Mouse (Mus musculus) brain, embryonic 18.5 days (tissue): ENCODE measurements around the gene Wdr91.

Source experiments
- DNase-seq: peaks from one replicate; pipeline ENCODE4 v3.0.0-alpha.2; 2012; ENCODE audit warnings: low read depth, low spot score

Wdr91 gene

DNA sequence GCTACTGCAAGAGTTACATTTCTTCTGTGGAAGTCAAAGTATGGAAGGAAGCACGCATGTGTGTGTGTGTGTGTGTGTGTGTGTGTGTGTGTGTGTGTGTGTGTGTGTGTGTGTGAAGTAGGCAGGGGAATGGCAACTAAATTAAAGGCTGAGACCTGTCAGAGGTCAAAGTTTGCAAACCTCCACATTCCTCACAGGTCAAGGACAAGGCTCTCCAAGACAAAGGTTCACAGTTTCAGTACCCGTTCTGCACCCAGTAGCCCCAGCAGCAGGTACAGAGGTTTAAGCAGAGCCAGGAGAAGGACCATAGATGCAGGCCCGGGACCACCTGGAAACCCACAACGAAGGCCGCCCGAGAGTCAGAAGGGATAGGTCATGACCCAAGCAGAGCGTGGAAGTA is 8.5 kb upstream of the Wdr91 start:
- no peak for DNase-seq

DNA sequence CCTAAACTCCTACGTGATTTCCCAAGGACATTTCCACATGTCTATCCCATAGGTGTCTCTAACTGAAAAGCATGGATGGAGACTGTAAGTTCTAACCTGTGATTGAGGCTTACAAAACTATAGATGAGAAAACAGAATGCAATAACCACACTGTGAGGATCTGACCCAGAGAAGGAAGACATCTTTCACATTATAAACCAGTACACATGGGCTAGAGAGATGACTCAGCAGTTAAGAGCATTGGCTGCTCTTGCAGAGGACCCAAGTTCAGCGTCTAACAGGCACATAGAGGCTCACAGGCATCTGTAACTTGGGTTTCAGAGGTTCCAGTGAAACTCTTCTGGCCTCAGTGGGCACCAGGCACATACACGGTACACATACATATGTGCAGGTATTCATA is 3.8 kb upstream of the Wdr91 start:
- DNase-seq = no peak

DNA sequence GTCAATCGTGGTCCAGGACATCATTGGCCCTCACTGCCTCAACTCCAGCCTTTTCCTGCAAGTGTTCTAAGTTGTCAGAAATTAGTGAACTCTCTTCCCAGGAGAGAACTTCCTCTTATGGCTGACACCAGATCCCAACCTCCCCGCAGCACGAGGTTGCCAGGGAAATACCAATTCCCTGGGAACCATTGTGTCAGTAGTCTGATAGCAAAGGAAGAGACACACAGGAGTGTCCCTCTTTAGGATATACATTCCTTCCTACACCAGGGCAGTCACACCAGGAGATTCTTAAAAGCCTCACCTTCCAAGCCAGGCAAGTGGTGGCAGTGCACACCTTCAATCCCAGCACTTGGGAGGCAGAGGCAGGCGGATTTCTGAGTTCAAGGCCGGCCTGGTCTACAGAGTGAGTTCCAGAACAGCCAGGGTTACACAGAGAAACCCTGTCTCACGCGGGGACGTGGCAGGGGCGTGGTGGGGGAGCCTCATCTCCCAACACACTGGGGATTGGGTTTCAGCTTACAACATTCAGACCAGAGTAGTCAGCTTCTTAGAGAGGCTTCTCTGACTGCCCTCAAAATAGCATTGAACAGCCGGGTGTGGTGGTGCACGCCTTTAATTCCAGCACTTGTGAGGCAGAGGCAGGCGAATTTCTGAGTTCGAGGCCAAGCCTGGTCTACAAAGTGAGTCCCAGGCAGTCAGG is 2.8 kb upstream of the Wdr91 start:
- DNase-seq = no peak

DNA sequence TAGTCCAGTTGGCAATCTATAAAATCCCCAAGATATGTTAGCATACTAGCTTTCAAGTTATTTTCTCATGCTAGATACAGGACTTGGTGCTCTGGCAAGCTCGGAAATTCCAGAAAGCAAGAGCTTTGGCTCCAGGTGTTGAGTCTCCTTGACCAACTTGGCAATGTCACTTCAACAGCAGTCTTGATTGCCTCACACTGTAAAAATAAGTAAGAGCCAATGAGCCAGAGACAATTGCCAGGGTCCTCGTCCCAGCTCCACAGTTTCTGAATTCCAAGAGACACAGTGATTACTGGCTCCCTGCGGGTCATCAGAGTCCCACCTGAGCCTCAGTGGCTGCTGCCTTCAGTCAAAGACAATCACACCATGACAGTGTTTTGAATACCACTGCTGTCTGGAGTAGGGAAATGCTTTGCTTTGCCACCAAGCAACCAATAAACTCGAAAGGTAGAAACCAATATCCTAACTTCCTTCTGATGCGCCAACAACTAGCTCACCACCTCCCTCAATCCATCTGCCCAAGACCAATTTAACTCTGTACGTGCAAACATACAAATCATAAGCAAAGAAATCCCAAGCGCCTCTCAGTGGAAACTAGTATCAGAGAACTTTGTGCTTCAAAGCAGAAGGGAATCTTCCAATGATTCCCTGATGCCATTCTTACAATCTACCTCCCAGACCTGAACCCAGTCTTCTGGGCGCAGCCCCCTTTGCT is 888 bp downstream of the Wdr91 start:
- no peak for DNase-seq

DNA sequence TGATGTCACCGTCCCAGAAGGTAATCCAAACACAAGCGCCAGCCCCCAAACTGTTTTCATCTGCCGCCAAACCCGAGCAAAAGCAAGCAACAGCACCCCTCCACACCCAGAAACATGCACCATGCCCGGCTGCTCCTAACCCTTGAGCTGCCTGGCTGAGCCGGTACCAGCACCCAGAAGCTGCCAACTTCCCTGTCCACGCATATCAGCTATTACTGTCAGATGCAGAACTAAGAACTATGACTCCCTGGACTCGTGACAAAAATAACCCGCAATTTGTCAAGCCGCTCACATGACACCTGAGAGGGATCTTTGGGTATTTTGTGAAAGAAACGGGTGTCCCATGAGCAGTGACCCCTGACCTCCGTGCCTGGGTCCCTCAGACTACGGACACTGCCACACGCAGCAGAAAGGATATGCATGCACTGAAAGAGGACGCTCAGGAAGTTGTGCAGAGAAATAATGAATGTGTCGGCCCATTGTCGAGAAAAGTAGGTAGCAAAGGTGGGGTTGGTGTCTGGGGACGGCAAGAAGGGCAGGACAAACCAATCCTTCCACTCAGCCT is 2.9 kb downstream of the Wdr91 start:
- DNase-seq = no peak

DNA sequence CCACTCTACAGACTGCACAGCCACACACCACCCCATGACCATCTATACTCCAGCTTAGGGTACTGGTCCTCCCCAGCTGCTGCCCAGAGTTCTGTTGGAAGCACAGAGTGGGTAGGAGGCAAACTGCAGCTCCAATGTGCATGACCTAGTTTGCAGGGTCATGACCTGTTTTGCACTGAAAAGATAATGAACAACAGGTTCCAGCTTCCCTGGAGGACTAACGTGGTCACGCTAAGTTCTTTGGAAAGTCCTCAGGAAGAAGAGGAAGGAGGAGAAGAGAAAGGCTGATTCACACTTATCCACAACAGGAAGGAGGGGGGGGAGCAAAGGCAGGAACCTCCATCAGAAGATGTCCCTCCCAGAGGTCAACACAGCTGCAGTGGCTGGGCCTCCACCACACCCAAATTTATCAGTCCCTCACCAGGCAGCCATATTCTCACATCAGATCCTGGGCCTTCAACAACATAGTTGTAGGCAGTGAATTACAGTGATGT is 3.5 kb downstream of the Wdr91 start:
- DNase-seq = no peak

DNA sequence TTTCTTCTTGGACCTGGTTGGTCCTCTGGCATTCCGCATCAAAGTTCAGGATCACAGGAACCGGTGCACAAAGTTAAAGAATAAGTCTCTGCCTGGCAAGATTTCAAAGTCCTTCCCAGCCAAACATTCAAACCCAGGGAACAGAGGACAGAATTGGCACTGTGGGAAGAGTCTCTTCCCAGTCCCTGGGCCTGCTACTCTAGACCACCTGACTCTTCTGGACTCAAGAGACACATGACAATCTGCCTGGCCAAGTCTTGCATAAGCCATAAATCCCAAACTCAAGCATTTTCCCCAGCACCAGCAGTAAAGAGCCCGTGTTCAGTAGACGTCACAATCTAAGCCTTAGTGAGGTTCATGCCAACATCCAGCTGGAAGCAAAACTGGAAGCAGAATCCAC is 4.0 kb downstream of the Wdr91 start:
- no peak for DNase-seq

DNA sequence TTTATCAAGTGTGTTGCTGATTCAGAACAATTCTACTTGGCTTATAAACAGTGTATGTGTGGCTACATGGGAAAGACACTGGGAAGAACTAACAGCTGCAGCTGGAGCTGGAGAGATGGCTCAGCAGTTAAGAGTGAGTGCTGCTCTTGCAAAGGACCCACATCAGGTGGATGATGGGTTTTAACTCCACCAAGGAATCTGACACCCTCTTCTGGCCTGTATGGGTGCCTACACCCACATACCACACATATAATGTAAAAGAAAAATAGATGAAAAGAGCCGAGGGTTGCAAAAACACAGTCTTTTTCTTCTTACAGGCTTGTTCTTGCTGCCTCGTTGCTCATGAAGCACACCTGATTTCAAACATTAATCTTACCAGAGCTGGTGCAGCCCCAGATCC is 4.6 kb downstream of the Wdr91 start:
- no peak for DNase-seq

DNA sequence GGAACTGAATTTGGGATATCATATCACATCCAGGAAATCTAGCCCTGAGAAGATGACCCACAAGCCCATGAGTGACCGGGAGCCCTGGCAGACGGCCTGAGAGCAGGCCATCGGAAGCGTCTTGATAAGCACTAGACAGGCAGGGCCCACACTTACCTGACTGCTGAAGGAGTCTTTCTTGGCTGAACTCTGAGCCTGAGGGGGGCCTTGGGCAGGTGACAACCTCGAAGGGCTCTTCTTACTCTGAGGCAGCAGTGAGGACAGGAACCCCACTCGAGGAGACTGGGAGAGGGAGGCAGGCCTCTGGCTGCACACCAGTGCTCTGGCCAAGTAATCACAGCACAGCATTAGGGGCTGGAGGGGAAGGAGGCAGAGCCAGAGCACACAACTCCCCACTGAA is 6.3 kb downstream of the Wdr91 start:
- DNase-seq = no peak

DNA sequence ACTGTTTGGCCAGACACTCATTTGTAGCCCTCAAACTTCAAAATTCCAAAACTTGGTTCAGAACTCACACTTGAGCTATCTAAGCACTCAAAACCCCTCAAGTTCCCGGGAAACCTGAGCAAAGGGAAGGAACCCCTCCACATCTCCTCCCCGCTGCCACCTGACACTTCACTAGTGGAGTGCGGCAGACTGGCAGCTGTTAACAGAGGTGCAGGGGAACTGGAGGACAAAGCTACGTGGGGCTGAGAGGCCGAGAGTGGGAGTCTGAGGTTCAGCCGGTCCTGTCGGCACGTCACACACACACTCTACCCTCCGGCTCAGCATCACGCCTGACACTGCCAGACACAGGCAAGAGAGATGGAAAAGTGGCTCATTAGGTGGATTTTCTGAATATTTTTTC is 6.8 kb downstream of the Wdr91 start:
- DNase-seq = no peak

DNA sequence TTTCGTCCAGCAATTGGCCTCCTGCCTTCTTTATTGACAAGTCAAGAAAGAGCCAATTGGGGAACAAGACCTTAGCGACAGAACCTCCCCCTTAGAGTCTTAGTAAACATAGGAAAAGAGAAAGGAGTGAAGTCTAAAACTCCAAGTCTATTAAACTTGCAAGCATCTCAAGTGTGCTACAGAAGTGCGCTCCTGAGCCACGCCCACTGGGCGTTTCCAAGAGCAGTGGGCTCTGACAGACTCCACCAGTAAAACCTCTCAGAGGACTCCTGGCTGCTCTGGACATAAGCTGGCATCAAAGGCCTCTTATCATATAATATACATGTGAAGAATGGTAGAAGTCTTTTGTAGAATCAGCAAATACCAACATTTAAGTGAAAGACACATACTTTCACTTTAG is 7.2 kb downstream of the Wdr91 start:
- DNase-seq = no peak

DNA sequence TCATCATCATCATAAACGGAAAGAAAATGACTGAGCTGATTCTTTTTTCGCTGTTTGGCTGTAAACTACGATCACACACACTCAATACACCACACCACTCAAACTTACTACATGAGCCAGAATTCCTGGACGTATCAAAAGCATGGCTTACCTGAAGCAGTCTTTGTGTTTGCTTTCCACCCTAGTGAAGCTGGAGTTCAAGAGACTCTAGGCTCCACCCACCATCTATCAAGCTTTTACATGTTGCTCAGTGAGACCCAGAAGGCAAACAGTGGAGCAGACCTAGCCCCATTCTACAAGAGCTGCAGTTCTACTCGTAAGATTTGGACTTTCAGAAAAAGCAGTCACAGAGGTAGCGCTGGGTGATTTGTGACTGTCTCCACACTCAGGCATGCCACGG is 8.1 kb downstream of the Wdr91 start:
- no peak for DNase-seq

DNA sequence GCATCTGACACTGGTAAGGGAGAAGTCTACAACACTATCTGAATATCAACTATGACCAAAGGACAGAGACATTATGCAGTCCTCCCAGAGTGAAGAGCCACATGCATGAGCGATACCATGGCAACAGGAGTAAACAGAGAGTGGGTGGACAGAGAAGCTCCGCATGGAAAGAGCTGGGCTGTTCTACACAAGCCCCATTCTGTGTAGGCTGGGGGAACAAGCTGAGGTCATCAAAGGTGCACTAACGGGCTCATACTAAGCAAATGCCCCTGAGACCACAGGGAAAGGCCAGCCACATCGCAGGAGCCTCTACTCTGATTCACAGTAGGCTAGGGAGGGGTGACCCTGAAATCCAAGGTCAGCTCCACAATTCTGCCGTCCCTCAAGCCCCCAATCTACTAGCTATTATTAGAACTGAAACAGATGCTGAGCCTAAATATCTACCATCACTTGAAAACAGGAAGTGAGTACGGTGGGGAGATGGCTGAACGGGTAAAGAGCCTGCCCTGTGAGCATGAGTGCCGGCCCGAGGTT is 8.7 kb downstream of the Wdr91 start:
- no peak for DNase-seq

DNA sequence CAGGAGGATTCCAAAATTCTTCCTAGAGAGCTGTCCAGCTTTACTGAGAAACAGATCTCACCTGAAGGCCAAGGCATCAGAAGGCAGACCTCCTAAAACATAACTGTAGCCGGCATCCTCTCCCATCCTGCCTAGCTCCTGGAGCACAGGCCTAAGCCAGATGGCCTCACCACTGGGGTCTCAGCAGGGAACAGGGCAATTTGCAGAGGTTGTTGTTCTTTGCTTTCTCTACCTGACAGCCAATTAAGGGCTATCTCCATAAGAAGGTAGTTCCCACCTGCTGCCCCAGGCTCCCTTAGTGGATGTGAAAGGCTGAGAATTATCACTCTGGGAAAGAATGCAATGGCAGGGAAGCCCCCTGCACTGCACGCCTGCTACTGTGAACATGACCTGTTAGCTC is 9.7 kb downstream of the Wdr91 start:
- DNase-seq = no peak

DNA sequence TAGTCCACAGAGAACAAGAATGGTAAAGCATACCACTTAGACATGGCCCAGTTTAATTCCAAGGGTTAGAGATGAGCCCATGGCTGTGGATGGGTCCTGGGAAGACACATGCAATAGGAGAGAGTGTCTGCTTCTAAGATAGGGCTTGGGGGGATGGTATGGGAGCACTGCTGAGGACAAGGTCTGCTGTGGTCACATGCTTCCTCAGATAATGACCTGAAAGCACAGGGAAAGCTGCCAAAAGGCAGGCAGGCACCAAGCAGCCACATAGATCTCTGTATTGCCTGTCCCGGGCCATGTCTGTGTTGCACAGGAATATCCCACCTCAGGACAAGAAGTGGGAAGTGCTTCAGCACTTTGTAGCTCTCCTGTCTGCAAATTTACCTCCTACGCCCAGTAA is 11.5 kb downstream of the Wdr91 start:
- no peak for DNase-seq

DNA sequence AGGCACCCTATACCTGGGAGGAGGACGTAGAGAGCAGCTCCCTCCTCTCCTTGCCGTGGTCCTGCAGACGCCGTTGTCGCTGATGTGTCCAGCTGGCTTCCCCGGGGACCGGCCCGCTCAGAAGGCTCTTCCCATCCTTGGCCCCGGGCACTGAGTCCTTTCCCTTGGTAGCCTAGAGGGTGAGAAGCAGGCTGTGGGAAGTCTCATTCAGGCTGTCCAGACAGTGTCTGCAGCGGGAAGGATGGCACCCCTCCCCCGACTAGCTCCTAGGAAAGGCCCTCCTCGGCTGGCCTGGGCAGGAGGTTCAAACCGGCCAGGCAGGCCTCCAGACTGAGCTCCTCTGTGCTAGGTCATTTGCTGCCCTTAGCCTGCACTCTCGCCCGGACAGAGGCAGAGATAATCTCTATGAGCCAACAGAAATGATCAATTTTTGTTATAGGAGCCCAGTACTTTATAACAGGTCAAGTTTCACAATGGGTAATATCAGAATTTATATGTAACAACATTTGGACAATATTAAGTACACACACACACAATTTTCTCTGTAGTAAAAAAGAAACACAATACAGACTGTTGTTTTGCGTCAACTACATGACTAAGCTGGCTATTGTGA is 14.4 kb downstream of the Wdr91 start:
- no peak for DNase-seq

DNA sequence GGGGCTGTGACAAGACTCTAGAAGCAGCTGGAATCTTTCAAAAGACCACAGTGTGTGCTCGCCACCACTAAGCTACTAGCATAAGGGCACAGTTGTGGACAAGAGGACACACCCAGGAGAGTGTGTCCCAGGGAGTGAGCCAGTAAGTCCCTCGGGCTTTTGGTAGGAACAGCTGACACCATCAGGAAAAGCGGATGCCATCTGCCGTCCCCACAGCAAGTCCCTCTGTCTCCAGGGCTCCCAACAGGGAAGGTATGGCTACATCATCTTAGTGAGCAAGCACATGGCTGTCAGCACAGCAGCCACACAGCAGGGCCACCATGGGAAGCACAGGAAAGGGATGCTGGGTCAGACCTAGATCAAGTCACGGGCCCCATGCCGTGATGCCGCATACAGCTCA is 15.1 kb downstream of the Wdr91 start:
- no peak for DNase-seq

DNA sequence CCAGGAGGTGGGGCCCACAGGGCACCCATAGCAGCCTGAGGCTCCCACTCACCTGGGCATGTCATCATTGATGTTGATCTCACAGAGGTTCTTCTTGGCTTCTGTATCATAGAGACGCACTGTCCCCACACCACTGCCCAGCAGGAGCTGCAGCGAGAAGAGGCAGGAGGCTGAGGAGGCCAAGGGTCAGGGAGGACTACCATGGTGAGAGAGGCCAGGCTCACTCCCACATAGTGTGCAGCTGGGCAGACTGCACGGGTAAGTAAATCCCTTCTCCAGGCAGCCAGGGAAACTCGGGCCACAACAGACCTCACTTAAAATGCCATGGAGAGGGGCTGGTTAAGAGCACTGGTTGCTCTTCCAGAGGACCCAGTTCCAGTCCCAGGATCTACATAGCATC is 21.5 kb downstream of the Wdr91 start:
- DNase-seq = no peak

DNA sequence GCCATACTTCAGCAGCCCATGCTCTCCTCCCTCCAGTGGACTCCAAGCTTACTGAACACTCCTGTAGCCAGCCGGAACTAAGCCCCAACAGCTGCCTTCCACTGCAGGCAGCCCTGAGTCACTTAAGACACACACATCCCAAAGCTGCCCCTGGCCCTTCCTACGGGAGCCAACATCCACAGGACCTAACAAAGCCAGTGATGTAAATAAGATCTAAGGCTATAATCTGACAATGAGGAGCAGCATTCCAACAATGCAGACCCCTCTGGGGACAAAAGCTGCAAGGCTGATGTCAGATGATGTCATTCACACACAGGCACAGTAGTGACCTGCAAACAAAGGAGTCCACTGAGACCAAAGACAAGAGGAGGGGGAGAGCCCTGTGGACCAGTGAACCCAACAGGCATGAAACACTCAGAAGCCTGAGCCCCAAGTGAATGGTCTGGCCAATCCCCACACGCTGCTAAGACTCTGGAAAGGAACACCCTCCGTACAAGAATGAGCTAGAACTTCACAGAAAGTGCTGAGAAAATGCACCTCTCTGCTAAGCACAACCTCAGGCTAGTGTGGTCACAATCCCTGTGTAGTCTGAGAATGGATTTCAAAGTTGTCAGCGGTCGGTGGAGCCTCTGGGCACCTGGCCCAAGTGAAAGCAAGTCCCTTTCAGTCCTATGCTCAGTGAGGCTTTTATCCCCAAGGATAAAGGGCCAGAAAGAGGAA is 23.4 kb downstream of the Wdr91 start:
- DNase-seq = no peak

DNA sequence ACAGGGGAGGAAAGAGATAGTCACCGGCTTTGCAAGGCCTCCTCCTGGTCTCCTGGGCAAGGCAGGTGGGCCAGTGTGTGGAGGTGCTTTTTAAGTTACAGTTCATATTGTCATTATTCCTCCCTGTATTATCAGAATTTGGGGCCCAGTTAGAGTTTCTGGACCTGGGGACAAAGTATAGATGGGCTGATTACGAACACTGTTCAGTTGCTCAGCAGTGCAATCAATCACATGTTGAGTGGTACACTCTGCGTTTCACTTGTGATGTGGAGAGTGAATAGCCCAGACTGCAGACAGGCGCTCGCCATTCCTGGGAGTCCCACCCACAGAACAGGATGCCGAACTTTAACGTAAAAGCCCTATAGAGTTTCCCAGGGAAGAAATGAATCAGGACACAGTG is 26.0 kb downstream of the Wdr91 start:
- no peak for DNase-seq

DNA sequence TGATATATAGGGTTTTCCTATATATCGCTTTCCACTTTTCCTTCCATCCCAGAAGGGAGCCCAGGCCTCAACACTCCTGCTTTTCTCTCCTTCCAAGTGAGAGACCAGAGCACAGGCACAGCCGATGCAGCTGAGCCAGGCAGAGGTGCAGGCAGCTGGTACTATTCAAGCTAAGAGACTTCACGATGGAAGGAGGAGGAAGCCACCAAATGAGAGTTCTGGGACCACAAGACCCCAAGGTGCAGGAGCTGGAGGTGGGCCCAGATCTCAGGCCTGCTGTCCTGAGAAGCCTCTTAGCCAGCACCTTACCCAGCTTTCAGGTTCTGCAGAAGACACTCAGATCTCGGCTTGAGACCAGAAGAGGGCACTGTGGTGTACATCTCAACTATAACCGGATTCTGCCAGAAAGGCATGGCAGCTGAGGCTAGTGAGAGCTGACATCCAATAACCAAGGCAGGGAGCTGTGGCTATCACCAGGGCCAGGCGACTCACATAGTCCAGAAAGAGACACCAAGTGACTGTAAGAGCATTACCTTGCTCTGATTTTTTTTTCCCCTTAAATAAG is 30.7 kb downstream of the Wdr91 start:
- DNase-seq = no peak
